Mouse (Mus musculus) liver, adult 2 months (tissue): ENCODE data around the gene Itgb4.

Experiments used
- CTCF ChIP-seq: fragments of 200-500 bp; IDR thresholded peaks from 2 replicates; pipeline ENCODE4 v1.5.1; 2011; ENCODE audit warnings: low read depth, low read length, control low read depth
- POLR2A ChIP-seq: fragments of 200-500 bp; IDR thresholded peaks from 2 replicates; pipeline ENCODE4 v1.6.1; 2011; ENCODE audit warnings: low read length, control low read depth; ENCODE audit not compliant: insufficient read depth; ENCODE audit errors: extremely low read depth

DNA sequence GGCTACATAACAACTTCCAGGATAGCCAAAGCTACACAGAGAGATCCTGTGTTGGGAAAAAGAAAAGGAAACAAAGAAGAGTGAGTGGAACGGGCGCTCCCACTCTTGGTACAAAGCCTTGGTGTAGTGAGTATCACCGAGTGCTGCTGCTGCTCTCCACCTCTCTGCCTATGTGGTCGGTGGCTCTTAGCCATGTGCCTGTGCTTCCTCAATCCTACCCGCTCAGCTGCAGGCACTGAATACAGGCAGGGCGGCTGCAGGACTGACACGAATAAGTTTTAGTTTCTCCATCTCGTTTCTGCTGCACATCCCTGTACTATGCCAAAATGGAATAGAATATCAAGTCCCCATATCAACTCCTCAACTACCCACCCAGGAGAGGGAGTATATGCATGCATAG lies 45.5 kb upstream of the Itgb4 start:
- TF ChIP-seq CTCF = no peak
- no peak for TF ChIP-seq POLR2A
